Mouse (Mus musculus): ENCODE data around the gene Mettl13.

The Mettl13 gene

DNA sequence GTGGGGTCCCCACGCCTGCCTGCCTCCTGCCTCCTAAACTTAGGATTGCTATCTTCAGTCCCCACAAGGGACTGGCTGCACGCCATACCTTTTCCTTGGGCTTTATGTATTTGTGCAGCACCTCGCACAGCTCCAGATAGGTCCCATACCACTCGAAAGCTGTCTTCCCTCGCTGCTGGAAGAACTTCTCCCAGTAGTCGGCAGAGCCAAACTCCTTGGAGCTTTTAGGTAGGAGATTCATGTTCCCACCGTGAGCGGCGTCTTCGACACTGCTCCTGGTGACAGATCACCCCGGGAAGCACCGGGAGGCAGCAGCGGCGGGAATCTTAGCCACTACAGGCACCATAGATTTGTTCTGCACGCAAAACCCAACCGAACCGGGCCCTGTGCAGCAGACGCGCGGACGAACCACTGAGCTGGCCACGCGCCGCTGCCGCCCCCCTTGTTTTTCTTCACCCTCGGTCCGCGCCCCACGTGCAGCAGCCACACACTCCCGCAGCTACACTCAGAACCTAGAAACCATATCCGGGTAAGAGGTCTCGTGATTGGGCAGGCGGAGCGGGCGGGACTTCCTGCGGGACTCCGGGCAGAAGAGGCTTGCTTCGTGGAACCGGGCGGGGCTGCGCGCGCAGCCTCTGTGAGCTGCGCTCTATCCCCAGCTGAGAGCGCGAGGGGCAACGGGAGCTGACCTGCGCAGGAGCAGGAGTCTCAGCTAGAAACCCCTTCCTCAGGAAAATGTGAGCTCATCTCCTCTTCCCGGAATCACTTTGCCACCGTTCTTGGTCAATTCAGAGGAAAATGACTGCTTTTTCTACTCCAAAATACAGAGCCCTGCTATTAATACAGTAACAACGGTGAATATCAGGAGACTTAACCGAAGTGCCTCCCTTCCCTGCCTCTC, at the start of gene Mettl13:
Gene Mettl13, minus strand, starts transcription at position 536 of the 901 bp plus-strand sequence.
- peak; percentile 74 to 76 for DNase-seq

DNA sequence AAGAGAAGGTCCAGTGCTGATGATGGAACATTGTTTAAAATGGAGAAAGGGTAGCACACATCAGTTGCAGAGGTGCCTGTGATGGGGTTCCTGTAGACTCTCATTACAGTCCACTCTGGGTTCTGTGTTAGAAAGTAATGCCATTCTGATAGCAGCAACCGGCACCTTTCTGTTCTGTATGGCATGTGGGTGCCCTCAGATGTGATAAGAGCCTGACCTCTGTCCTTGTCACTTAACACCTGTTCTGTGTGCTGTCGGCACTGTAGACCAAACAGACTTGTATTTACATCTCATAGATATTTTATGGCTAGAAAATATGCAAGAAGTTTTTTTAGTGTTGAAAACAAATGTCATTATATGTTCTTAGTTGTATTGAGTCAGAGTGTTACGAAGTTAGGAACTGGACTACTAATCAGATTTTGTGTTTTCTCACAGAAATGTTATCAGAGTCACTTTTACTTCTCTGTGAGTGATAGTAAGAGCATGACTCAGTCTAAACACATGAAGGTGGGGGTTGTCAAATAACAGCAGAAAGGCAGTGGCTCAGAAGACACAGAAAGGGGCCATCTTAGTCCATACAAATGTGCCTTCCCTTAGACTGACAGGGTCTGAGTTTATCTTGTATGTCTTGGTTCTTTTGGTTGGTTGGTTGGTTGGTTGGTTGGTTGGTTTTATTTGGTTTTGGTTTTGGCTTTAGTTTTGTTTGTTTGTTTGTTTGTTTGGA, 49.2 kb upstream of the Mettl13 start:
- DNase-seq = no peak

DNA sequence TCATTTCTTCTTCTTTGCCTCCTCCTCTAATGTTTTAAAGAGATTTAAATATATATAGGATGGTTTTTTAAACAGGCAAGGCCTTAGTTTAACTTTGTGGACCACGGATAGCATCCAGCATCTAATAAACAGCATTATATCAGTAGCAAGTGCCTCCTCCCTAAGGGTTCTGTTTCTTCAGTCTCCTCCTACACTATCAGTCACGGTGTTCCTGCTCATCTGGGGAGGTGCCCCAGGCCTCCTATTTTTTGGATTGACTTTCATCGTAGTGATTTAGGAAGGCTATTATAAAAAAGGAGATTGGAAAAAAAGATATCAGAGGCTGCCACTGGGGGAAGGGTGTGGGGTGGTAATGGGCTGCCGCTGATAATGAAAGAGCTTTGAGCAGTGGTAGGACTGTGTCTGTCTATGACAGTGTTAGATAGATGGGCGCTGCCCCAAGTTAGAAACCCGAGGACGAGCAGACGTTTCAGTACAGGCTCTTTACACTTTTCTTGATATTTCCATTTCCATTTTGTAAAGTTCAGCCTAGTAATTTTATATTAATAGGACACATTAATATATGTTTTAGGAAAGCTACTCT, 42.2 kb upstream of the Mettl13 start:
- no peak for DNase-seq

GRCm38 (mm10) chr1:162589443-162589842, 41.1 kb upstream of the Mettl13 start:
- DNase-seq = no peak

- no peak for DNase-seq
Measured at GRCm38 (mm10) chr1:162588606-162589005, 40.3 kb upstream of the Mettl13 start.

DNA sequence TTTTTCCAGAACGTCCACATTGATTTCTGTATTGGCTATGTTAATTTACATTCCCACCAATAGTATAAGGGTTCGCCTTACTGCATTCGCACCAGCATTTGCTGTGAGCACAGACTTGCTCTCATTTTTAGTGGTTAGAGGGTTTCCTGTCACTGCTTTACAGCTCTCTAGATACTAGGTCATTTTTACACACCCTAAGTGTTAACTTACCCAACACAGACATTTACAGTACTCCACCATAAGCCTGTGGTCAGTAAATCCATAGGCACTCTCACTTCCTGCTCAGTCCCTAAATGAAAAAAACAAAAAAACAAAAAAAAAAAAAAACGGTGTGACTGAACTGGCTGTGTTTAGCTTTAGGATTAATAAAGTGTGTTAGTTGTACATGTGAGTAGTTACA, 37.9 kb upstream of the Mettl13 start:
- no peak for DNase-seq

DNA sequence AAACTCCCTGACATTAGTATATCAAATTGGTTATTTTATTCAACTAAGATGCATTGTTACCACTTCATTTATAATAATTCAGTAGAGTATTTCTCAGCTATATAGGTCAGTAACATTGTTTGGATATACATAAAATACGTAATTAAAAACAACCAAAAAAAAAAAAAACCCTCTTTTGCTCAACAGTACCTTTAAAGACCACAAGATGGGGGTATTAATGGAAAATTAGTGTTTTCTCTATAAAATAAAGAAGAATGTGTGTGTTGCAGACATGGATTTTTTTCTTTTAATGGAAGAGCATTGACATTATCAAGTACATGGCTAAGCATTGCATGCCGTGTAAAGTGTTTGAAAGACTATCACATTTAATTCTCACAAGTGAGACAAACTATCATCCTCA, 34.5 kb upstream of the Mettl13 start:
- no peak for DNase-seq

DNA sequence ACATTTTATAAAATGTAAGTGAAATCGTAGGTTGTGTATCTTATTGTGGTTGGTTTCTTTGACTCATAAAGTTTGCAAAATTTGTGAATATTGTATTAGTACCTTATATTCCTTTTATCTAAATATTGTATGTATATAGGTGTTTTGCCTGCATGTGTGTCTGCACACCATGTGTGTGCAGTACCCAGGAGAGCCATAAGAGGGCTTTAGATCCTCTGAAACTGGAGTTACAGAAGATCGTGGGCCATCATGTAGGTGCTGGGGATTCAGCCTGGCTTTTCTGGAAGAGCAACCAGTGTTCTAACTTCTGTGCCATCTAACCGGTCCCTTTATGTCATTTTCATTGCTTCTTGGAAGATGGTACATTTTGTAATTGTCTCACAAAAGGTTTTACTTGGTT, 26.7 kb upstream of the Mettl13 start:
- no peak for DNase-seq

GRCm38 (mm10) chr1:162570931-162571601, 22.7 kb upstream of the Mettl13 start:
- DNase-seq = peak in 1 of 2 experiments; percentile 25

GRCm38 (mm10) chr1:162570260-162570748, 22.0 kb upstream of the Mettl13 start, which contains the start of gene Vamp4:
Gene Vamp4, plus strand, starts transcription at chr1:162570515.
- DNase-seq = peak; percentile 86 to 92

DNA sequence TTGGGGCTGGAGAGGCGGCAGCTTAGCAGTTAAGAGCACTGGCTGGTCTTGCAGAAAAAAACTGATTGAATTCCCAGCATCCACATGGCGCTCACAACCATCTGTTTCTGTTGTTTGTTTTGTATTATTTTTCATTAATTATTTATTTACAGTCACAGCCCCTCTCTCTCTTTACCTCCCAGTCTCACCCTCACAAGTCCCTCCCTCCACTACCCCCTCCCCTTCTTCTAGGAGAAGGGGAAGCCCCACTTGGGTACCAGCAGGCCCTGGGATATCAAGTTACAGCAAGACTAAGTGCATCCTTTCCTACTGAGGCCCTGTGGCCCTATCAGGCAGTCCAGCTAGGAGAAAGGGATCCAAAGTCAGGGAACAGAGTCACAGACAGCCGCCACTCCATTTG, 19.0 kb upstream of the Mettl13 start:
- no peak for DNase-seq

DNA sequence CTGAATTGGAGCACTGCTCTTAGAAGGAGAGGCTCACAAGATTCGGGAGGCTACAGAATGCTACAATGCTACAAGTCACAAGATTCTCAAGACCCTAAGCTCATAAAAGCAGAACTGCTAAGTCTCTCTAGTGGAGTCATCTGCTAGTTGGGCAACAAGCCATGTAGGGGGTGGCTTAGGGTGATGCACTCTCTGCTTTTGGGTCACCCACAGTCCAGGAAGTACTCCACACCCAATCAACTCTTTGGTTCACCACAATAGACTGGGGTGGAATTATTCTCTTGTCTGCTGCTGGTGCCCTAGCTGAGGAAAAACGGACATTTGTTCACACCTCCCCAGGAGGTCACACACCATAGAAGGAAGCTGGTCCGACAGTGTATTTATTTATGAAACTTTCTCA, 16.6 kb upstream of the Mettl13 start:
- DNase-seq = no peak

GRCm38 (mm10) chr1:162563236-162563635, 14.9 kb upstream of the Mettl13 start:
- DNase-seq = no peak

DNA sequence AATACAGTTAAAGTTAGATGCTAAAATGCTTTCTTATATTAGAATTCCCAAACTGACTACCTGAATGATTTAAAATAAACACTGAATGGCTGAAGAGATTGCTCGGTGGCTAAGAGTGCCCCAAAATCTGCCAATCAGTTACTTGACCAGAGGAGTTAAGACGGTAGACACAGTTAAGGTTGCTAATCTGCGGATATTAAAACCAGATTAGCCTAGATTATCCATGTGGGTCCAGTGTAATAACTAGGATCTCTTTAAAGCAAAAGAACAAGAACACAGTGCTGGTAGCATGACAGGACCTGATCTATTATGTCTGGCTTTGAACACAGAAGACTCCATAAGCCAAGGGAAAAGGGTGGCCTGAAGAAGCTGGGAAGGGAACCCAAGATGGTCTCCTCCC, 5.8 kb upstream of the Mettl13 start:
- no peak for DNase-seq

GRCm38 (mm10) chr1:162552956-162553355, 4.6 kb upstream of the Mettl13 start:
- DNase-seq = no peak

DNA sequence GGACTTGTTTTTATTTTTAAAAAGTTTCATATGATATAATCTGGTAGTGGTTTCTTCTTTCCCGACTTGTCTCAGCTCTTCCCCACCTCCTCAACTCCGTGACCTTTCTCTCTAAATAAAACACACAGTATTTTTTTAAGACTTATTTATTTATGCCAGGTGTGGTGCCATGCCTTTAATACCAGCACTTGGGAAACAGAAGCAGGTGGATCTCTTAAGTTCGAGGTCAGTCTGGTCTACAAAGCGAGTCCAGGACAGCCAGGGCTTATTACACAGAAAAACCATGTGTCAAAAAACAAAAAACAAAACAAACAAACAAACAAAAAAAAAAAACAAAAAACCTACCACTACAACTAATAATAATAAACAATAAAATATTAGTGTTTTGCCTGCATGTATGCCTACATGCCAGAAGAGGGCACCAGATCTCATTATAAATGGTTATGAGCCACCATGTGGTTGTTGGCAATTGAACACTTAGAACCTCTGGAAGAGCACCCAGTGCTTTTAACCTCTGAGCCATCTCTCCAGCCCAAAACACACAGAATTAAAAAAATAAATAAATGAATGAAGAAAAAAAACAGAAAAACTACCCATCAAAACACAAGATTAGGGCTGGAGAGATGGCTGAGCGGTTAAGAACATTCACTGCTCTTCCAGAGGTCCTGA, 1.4 kb upstream of the Mettl13 start:
- DNase-seq = no peak

DNA sequence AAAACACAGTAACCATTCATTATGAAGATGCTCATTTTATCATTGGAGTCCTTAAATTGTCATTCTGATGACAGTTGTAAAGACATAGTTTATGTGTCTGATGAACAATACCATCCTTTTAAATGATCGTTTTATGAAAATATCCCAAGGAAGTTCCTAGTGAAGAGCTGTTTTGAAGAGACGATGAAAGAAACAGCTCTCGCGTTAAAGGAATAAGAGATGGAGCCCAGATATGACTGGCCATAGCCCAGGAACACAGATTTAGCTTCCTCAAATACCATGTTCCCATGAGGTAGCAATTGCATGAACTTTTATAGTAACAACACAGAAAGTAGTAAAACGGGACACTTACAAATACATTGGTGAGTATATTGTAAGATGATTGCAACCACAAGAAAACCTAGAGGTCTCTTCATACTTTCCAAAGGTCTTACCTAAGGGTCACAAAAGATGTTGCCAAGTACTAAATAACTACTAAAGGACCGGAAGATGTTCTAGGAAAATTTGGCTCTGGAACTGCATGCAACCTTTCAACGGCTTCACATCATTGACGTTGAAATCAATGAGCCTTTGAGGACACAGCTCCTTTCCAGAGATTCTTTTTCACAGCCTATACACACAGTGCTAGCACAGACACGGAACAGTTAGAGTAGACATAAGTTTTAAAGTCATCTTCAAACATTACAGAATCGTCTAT, 714 bp upstream of the Mettl13 start:
- no peak for DNase-seq

DNA sequence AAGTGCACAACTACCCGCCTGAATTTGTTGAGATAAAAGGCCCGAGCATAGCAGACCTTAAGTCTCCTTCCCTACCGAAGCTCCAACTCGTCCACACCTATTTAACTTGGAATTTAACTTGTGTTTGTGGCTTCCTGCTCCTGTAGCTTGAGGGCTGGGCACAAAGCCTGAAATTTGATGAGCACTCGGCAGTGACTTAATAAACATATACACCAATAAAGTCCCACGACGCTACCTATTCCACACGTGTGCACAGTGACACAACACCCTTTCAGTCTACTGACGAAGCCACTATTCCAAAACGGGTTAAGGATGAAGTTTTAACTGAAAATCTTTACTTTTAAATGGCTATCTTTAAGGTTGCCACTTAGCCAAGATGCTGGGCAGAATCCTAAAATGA, 744 bp downstream of the Mettl13 start:
- no peak for DNase-seq

DNA sequence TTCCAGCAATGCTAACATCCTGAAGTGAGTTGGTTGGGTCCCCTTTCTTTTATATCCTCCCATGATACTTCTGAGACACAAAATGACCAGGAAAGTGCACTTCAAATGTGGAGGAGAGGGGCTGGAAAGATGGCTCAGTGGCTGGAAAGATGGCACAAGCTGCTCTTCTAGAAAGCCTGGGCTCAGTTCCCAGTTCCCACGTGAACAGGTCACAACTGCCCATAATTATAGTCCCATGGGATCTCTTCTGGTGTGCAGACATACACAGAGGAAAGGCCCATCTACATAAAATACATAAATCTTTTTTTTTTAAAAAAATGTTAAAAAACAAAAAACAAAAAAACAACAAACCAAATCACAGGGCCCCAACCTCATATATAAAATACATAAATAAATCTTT, 5.1 kb downstream of the Mettl13 start:
- DNase-seq = no peak

DNA sequence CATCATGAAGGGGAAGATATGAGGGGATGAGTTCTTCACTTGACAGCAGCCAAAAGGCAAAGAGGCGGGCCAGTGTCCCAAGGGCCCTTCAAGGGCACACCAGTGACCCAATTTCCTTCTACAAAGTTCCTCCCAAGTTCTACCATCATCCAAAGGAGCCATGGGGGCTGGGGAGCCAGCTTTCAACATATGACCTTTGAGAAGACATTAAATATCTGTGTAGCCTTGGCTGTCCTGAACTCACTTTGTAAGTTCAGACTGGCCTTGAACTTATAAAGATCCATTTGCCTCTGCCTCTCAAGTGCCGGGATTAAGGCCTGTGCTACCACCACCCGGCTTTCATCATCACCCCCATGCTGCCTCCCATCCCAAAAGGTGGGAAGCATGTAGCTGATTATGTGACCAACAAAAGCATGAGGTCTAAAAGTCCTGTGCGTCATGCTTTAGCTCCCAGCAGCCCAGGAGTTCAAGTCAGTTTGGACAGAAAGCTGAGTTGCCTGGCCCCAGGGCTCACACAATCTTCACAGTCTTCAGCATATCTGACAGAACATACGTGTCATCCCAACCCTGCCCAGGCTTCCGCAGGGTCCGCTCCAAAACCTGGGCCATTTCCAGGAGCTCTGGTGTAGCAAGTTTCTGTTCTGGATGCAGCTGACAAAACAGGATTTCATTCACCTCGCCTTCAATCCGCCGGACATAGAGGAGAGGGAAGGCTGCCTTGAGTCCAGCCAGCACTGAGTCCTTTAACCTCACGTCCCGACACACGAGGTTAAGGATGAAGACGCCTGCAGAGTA, 14.4 kb downstream of the Mettl13 start:
- DNase-seq = no peak

- no peak for DNase-seq
Measured at GRCm38 (mm10) chr1:162532330-162532729, 16.0 kb downstream of the Mettl13 start.
